Mouse (Mus musculus): ENCODE results near the gene N4bp2.

- no peak for TF ChIP-seq CTCF (IDR thresholded peaks at IDR 0.05; ENCODE audit: insufficient read depth, low read length)
- TF ChIP-seq POLR2A (IDR thresholded peaks at IDR 0.05; ENCODE audit: borderline replicate concordance, extremely low read depth, low read depth, low read length): no peak
Measured at GRCm38 (mm10) chr5:65873212-65873611, 109.9 kb downstream of the N4bp2 start.

Measured in lung, adult 2 months (tissue).